Mouse (Mus musculus): ENCODE results near the gene Ryr2. TPM values are rescaled to one million over a fixed set of nuclear protein-coding genes. Genes with fewer than 3 reads are reported as not detected.

Ryr2 gene
- polyA plus RNA-seq, 1 experiment from 2014 or later: 0.80 TPM

GRCm38 (mm10) chr13:11868056-11868455 is 238.7 kb downstream of the Ryr2 start:
- 76% methylated on average over 7 of the region's 7 CpGs for WGBS
- no peaks in the 10 kb centered on the region for H3K27me3 ChIP-seq (ENCODE audit: control insufficient read depth, insufficient read depth, low read length)
- no peak overlapping the region for H3K9ac ChIP-seq (replicated peaks; ENCODE audit: low read length)
- no peak for DNase-seq (ENCODE audit: low spot score)
- H3K27ac ChIP-seq (replicated peaks; ENCODE audit: low read depth, low read length): no peak overlapping the region
- H3K4me2 ChIP-seq (ENCODE audit: low read depth, low read length): no peak overlapping the region
- ATAC-seq (replicated peaks; ENCODE audit: insufficient number of reproducible peaks, low FRiP score, low TSS enrichment, low read depth): no peak
- no peaks in the 10 kb centered on the region for H3K4me1 ChIP-seq (ENCODE audit: control insufficient read depth, insufficient read depth, low read length)
- no peak overlapping the region for H3K4me3 ChIP-seq (ENCODE audit: low read depth, low read length)
- no peaks in the 10 kb centered on the region for H3K9me3 ChIP-seq (replicated peaks; ENCODE audit: control insufficient read depth, low read length)
- no peaks in the 10 kb centered on the region for H3K36me3 ChIP-seq (replicated peaks; ENCODE audit: control insufficient read depth, insufficient read depth, low read depth, low read length)

DNA sequence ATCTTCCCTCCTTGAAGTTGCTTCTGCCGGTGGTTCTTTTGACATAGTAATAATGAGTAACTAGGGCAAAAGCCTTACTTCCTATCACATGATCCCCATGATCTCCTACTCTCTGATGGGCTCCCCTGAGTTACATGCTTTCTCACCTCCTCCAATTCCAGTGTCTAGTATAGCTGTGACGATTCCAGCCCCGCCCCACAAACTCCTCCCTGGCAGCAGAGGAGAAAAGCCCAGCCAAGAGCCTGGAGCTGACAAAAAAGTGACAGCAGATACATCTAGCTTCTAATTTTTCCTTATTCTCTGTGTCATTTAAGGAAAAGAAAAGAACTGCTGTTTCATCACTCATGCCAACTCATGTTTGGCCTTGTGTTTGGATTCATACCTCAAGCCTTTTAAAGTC is 241.5 kb downstream of the Ryr2 start:
- H3K9ac ChIP-seq (replicated peaks; ENCODE audit: low read length): no peak overlapping the region
- H3K4me1 ChIP-seq (ENCODE audit: control insufficient read depth, insufficient read depth, low read length): no peaks in the 10 kb centered on the region
- no peaks in the 10 kb centered on the region for H3K27me3 ChIP-seq (ENCODE audit: control insufficient read depth, insufficient read depth, low read length)
- 79% methylated on average over 3 of the region's 3 CpGs for WGBS
- no peak overlapping the region for H3K4me3 ChIP-seq (ENCODE audit: low read depth, low read length)
- H3K27ac ChIP-seq (replicated peaks; ENCODE audit: low read depth, low read length): no peak overlapping the region
- no peaks in the 10 kb centered on the region for H3K9me3 ChIP-seq (replicated peaks; ENCODE audit: control insufficient read depth, low read length)
- ATAC-seq (replicated peaks; ENCODE audit: insufficient number of reproducible peaks, low FRiP score, low TSS enrichment, low read depth) (no peak), DNase-seq (ENCODE audit: low spot score) (no peak)
- H3K4me2 ChIP-seq (ENCODE audit: low read depth, low read length): no peak overlapping the region
- no peaks in the 10 kb centered on the region for H3K36me3 ChIP-seq (replicated peaks; ENCODE audit: control insufficient read depth, insufficient read depth, low read depth, low read length)

DNA sequence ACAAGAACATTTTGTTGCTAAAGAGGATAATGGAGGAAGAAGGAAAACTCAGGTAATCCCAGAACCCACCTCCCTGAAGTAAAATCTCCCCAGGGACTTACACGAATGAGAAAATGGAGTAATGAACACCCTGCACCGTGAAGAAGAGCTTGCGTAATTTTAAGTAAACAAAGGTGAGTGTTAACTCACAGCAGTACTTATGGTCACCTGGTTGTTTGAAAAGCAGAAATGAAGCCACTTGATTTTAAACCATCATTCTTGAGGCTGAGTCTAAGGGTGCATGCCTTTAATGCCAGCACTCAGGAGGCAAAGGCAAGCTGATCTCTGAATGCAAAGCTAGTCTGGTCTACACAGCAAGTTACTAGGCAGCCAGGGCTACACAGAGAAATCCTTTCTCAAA is 255.1 kb downstream of the Ryr2 start:
- DNase-seq (ENCODE audit: low spot score): no peak
- Histone ChIP-seq H3K27ac (replicated peaks; ENCODE audit: low read depth, low read length) (no peak overlapping the region), H3K36me3 (replicated peaks; ENCODE audit: control insufficient read depth, insufficient read depth, low read depth, low read length) (no peaks in the 10 kb centered on the region), H3K9ac (replicated peaks; ENCODE audit: low read length) (no peak overlapping the region), H3K27me3 (ENCODE audit: control insufficient read depth, insufficient read depth, low read length) (no peaks in the 10 kb centered on the region), H3K4me1 (ENCODE audit: control insufficient read depth, insufficient read depth, low read length) (no peaks in the 10 kb centered on the region), H3K4me3 (ENCODE audit: low read depth, low read length) (no peak overlapping the region), H3K4me2 (ENCODE audit: low read depth, low read length) (no peak overlapping the region), H3K9me3 (replicated peaks; ENCODE audit: control insufficient read depth, low read length) (no peaks in the 10 kb centered on the region)
- no peak for ATAC-seq (replicated peaks; ENCODE audit: insufficient number of reproducible peaks, low FRiP score, low TSS enrichment, low read depth)
- 78% methylated on average over 3 of the region's 3 CpGs for WGBS

DNA sequence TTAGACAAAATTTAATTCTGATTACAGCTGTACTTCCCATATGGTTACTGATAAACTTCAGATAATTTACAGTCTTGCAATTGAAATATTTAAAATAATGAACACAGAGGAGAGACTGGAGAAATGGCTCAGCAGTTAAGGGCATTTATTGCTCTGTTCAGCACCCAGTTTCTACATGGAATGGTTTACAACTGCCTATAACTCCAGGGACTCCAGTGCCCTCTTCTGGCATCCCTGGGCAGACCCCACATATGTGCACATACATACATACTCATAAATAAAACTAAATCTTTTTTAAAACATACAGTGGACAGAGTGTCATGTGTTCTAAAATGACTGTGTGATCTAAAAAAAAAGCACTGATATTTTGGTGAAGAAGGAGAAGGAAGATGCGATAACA is 262.9 kb downstream of the Ryr2 start:
- DNase-seq (ENCODE audit: low spot score) (no peak), ATAC-seq (replicated peaks; ENCODE audit: insufficient number of reproducible peaks, low FRiP score, low TSS enrichment, low read depth) (no peak)
- H3K4me1 ChIP-seq (ENCODE audit: control insufficient read depth, insufficient read depth, low read length): no peaks in the 10 kb centered on the region
- no peak overlapping the region for H3K9ac ChIP-seq (replicated peaks; ENCODE audit: low read length)
- H3K36me3 ChIP-seq (replicated peaks; ENCODE audit: control insufficient read depth, insufficient read depth, low read depth, low read length): no peaks in the 10 kb centered on the region
- H3K4me2 ChIP-seq (ENCODE audit: low read depth, low read length): no peak overlapping the region
- no peaks in the 10 kb centered on the region for H3K27me3 ChIP-seq (ENCODE audit: control insufficient read depth, insufficient read depth, low read length)
- H3K9me3 ChIP-seq (replicated peaks; ENCODE audit: control insufficient read depth, low read length): no peaks in the 10 kb centered on the region
- WGBS: 88% methylated on average over 1 of the region's 1 CpGs
- no peak overlapping the region for H3K27ac ChIP-seq (replicated peaks; ENCODE audit: low read depth, low read length)
- no peak overlapping the region for H3K4me3 ChIP-seq (ENCODE audit: low read depth, low read length)

DNA sequence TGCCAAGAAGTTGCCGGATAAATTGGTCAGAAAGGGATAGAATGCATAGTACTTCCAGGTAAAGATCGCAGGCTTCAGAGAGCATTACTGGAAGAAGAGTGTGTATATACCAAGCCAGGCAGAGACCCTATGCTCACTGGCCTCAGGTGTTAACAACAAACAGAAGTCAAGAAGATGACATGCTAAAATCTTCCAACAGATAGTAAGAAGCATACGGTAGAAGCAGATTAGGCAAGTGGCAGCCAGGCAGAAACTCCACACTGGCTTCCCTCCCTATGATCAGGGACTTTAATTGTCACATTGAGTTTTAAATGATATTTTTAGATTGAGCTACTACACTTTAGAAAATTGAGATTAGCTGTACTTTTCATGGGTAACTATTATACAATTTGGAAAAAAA is 268.9 kb downstream of the Ryr2 start:
- H3K9ac ChIP-seq (replicated peaks; ENCODE audit: low read length): no peak overlapping the region
- H3K4me1 ChIP-seq (ENCODE audit: control insufficient read depth, insufficient read depth, low read length): no peaks in the 10 kb centered on the region
- H3K9me3 ChIP-seq (replicated peaks; ENCODE audit: control insufficient read depth, low read length): no peaks in the 10 kb centered on the region
- no peaks in the 10 kb centered on the region for H3K27me3 ChIP-seq (ENCODE audit: control insufficient read depth, insufficient read depth, low read length)
- ATAC-seq (replicated peaks; ENCODE audit: insufficient number of reproducible peaks, low FRiP score, low TSS enrichment, low read depth) (no peak), DNase-seq (ENCODE audit: low spot score) (no peak)
- H3K36me3 ChIP-seq (replicated peaks; ENCODE audit: control insufficient read depth, insufficient read depth, low read depth, low read length): no peaks in the 10 kb centered on the region
- H3K4me2 ChIP-seq (ENCODE audit: low read depth, low read length): no peak overlapping the region
- no peak overlapping the region for H3K4me3 ChIP-seq (ENCODE audit: low read depth, low read length)
- H3K27ac ChIP-seq (replicated peaks; ENCODE audit: low read depth, low read length): no peak overlapping the region
- WGBS: 90% methylated on average over 3 of the region's 3 CpGs

DNA sequence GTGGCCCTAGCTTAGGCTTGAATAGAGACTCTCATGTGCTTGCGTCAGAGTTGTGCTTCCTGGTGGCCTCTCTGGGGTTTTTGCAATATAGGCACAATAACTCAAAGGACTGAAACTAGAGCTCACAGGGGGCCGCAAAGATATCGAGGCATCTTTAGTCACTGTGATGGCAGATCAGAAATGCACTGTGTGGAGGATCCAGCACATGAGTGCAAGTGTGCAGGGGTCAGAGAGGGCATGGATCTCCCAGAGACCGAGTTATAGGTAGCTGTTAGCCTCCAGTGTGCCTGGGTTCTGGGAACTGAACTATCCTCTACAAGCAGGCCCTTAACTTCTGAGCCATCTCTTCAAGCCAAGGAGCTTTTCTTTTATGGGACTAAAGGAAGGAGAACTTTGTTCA is 269.6 kb downstream of the Ryr2 start:
- H3K9me3 ChIP-seq (replicated peaks; ENCODE audit: control insufficient read depth, low read length): no peaks in the 10 kb centered on the region
- no peak overlapping the region for H3K4me2 ChIP-seq (ENCODE audit: low read depth, low read length)
- H3K27me3 ChIP-seq (ENCODE audit: control insufficient read depth, insufficient read depth, low read length): no peaks in the 10 kb centered on the region
- no peak overlapping the region for H3K9ac ChIP-seq (replicated peaks; ENCODE audit: low read length)
- H3K4me1 ChIP-seq (ENCODE audit: control insufficient read depth, insufficient read depth, low read length): no peaks in the 10 kb centered on the region
- ATAC-seq (replicated peaks; ENCODE audit: insufficient number of reproducible peaks, low FRiP score, low TSS enrichment, low read depth): no peak
- H3K27ac ChIP-seq (replicated peaks; ENCODE audit: low read depth, low read length): no peak overlapping the region
- 87% methylated on average over 4 of the region's 4 CpGs for WGBS
- no peaks in the 10 kb centered on the region for H3K36me3 ChIP-seq (replicated peaks; ENCODE audit: control insufficient read depth, insufficient read depth, low read depth, low read length)
- no peak overlapping the region for H3K4me3 ChIP-seq (ENCODE audit: low read depth, low read length)
- no peak for DNase-seq (ENCODE audit: low spot score)

DNA sequence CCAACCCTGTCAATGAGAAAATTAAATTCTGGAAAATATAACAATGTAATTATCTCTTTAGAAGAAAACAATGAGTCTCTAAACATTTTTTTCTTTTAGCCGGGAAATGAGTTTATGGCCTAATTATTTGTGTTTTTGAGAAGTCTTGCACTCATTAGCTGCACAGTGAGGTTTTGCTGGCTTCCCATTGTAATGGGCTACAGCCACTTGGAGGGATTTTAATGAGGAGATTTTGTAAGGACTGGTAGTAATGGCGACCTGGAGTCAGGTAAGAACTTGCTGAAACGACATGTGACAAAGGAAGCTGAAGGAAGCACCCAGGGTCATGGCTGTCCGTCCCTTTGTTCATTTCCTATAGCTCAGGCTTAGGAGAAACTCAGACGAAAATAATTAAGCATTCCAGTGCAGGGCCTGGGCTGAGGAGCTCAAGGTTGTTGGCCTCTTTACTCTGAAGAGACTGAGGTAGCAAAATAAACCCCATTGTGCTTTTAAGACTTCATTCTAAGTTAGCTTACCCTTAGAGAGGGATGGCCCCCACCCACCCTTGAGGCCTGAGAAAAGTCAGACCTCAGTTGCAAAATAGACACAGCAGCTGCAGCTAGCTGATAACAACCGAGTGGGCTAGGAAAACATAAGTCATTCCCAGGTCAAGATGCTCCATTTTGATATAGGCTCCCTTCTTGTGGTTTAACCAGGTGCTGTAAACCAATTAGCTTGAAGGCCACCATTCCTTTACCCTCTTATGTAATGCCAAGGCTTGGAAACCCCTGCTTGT is 270.3 kb downstream of the Ryr2 start:
- Histone ChIP-seq H3K4me3 (ENCODE audit: low read depth, low read length) (no peak overlapping the region), H3K27ac (replicated peaks; ENCODE audit: low read depth, low read length) (no peak overlapping the region), H3K27me3 (ENCODE audit: control insufficient read depth, insufficient read depth, low read length) (no peaks in the 10 kb centered on the region), H3K9ac (replicated peaks; ENCODE audit: low read length) (no peak overlapping the region), H3K4me1 (ENCODE audit: control insufficient read depth, insufficient read depth, low read length) (no peaks in the 10 kb centered on the region), H3K36me3 (replicated peaks; ENCODE audit: control insufficient read depth, insufficient read depth, low read depth, low read length) (no peaks in the 10 kb centered on the region), H3K4me2 (ENCODE audit: low read depth, low read length) (no peak overlapping the region), H3K9me3 (replicated peaks; ENCODE audit: control insufficient read depth, low read length) (no peaks in the 10 kb centered on the region)
- WGBS: 56% methylated on average over 6 of the region's 6 CpGs
- DNase-seq (ENCODE audit: low spot score) (no peak), ATAC-seq (replicated peaks; ENCODE audit: insufficient number of reproducible peaks, low FRiP score, low TSS enrichment, low read depth) (0 out of 2 replicates have a peak, but pooled peaks have one; percentile 3)

- no peaks in the 10 kb centered on the region for H3K9me3 ChIP-seq (replicated peaks; ENCODE audit: control insufficient read depth, low read length)
- no peaks in the 10 kb centered on the region for H3K4me1 ChIP-seq (ENCODE audit: control insufficient read depth, insufficient read depth, low read length)
- WGBS: 85% methylated on average over 4 of the region's 4 CpGs
- no peaks in the 10 kb centered on the region for H3K27me3 ChIP-seq (ENCODE audit: control insufficient read depth, insufficient read depth, low read length)
- ATAC-seq (replicated peaks; ENCODE audit: insufficient number of reproducible peaks, low FRiP score, low TSS enrichment, low read depth) (no peak), DNase-seq (ENCODE audit: low spot score) (no peak)
- H3K27ac ChIP-seq (replicated peaks; ENCODE audit: low read depth, low read length): no peak overlapping the region
- no peak overlapping the region for H3K4me3 ChIP-seq (ENCODE audit: low read depth, low read length)
- no peak overlapping the region for H3K9ac ChIP-seq (replicated peaks; ENCODE audit: low read length)
- no peaks in the 10 kb centered on the region for H3K36me3 ChIP-seq (replicated peaks; ENCODE audit: control insufficient read depth, insufficient read depth, low read depth, low read length)
- no peak overlapping the region for H3K4me2 ChIP-seq (ENCODE audit: low read depth, low read length)
These were observed 275.5 kb downstream of the Ryr2 start for GRCm38 (mm10) chr13:11831210-11831609.
